Mouse (Mus musculus): ENCODE measurements around the gene Myl6b. TPM values are rescaled to one million over a fixed set of nuclear protein-coding genes. Genes with fewer than 3 reads are reported as not detected.
A peak's percentile ranks its signal among the peaks of the same experiment; 100 is the strongest.
"Not testable (repeated sequence)": the region's sequence is repeated elsewhere in the genome, so short reads cannot be mapped to it uniquely, and the experiment has no call there.

Gene Myl6b
- polyA plus RNA-seq, 1 experiment from 2014 or later, result 1.4 TPM

GRCm38 (mm10) chr10:128516029-128516428 lies 17.5 kb upstream of the Myl6b start:
- peak overlapping the region; percentile 6; the same call in 1 of the 2 replicates for H3K4me2 ChIP-seq
- WGBS (ENCODE audit: insufficient replicate concordance), result 64% methylated on average over 20 of the region's 20 CpGs

GRCm38 (mm10) chr10:128515044-128515443 lies 16.6 kb upstream of the Myl6b start:
- Histone ChIP-seq H3K36me3 (replicated peaks) (peaks cover 71% of the 10 kb centered on the region), H3K9me3 (replicated peaks) (no peaks in the 10 kb centered on the region), H3K4me1 (replicated peaks) (peaks cover 52% of the 10 kb centered on the region), H3K4me2 (no peak overlapping the region), H3K27ac (replicated peaks) (no peak overlapping the region), H3K9ac (no peak overlapping the region), H3K4me3 (replicated peaks) (no peak overlapping the region), H3K27me3 (no peaks in the 10 kb centered on the region)
- ATAC-seq (ENCODE audit: insufficient read depth), result no peak
- WGBS (ENCODE audit: insufficient replicate concordance), result 57% methylated on average over 4 of the region's 4 CpGs

More at GRCm38 (mm10) chr10:128516029-128516428, 17.5 kb upstream of the Myl6b start:
- Histone ChIP-seq H3K36me3 (replicated peaks) (peaks cover 72% of the 10 kb centered on the region), H3K4me1 (replicated peaks) (peaks cover 42% of the 10 kb centered on the region), H3K27ac (replicated peaks) (no peak overlapping the region), H3K4me3 (replicated peaks) (no peak overlapping the region), H3K9ac (no peak overlapping the region), H3K9me3 (replicated peaks) (no peaks in the 10 kb centered on the region), H3K27me3 (no peaks in the 10 kb centered on the region)
- ATAC-seq (ENCODE audit: insufficient read depth), result no peak

GRCm38 (mm10) chr10:128511761-128512160 lies 13.3 kb upstream of the Myl6b start:
- WGBS (ENCODE audit: insufficient replicate concordance), result 86% methylated on average over 12 of the region's 12 CpGs
- no peak for ATAC-seq (ENCODE audit: insufficient read depth)
- Histone ChIP-seq H3K9me3 (replicated peaks) (no peaks in the 10 kb centered on the region), H3K27ac (replicated peaks) (no peak overlapping the region), H3K4me2 (no peak overlapping the region), H3K4me3 (replicated peaks) (no peak overlapping the region), H3K9ac (no peak overlapping the region), H3K36me3 (replicated peaks) (peaks cover 54% of the 10 kb centered on the region), H3K4me1 (replicated peaks) (peaks cover 48% of the 10 kb centered on the region), H3K27me3 (no peaks in the 10 kb centered on the region)

- Histone ChIP-seq H3K4me3 (replicated peaks) (no peak overlapping the region), H3K4me1 (replicated peaks) (peaks cover 42% of the 10 kb centered on the region), H3K27me3 (no peaks in the 10 kb centered on the region), H3K9ac (no peak overlapping the region), H3K4me2 (no peak overlapping the region), H3K36me3 (replicated peaks) (peaks cover 49% of the 10 kb centered on the region), H3K27ac (replicated peaks) (no peak overlapping the region), H3K9me3 (replicated peaks) (no peaks in the 10 kb centered on the region)
- peak; percentile 56; the same call in 1 of the 2 replicates for ATAC-seq (ENCODE audit: insufficient read depth)
- WGBS (ENCODE audit: insufficient replicate concordance), result 62% methylated on average over 9 of the region's 9 CpGs
These were observed 12.7 kb upstream of the Myl6b start for GRCm38 (mm10) chr10:128511189-128511588.

- H3K4me3 ChIP-seq (replicated peaks), result no peak overlapping the region
- WGBS (ENCODE audit: insufficient replicate concordance), result 81% methylated on average over 11 of the region's 11 CpGs
- ATAC-seq (ENCODE audit: insufficient read depth), result no peak
- no peak overlapping the region for H3K4me2 ChIP-seq
- peaks cover 34% of the 10 kb centered on the region for H3K4me1 ChIP-seq (replicated peaks)
- no peak overlapping the region for H3K27ac ChIP-seq (replicated peaks)
- no peaks in the 10 kb centered on the region for H3K9me3 ChIP-seq (replicated peaks)
- H3K36me3 ChIP-seq (replicated peaks), result peaks cover 42% of the 10 kb centered on the region
- no peaks in the 10 kb centered on the region for H3K27me3 ChIP-seq
- H3K9ac ChIP-seq, result no peak overlapping the region
These were observed 11.8 kb upstream of the Myl6b start for GRCm38 (mm10) chr10:128510301-128510700.

GRCm38 (mm10) chr10:128509831-128510230 lies 11.3 kb upstream of the Myl6b start:
- no peak for ATAC-seq (ENCODE audit: insufficient read depth)

GRCm38 (mm10) chr10:128509203-128509602 lies 10.7 kb upstream of the Myl6b start:
- H3K4me3 ChIP-seq (replicated peaks), result no peak overlapping the region
- no peak for ATAC-seq (ENCODE audit: insufficient read depth)
- no peak overlapping the region for H3K27ac ChIP-seq (replicated peaks)
- WGBS (ENCODE audit: insufficient replicate concordance), result 82% methylated on average over 9 of the region's 9 CpGs
- H3K9ac ChIP-seq, result no peak overlapping the region
- peaks cover 40% of the 10 kb centered on the region for H3K4me1 ChIP-seq (replicated peaks)
- peaks cover 36% of the 10 kb centered on the region for H3K36me3 ChIP-seq (replicated peaks)
- no peak overlapping the region for H3K4me2 ChIP-seq
- H3K27me3 ChIP-seq, result no peaks in the 10 kb centered on the region
- H3K9me3 ChIP-seq (replicated peaks), result no peaks in the 10 kb centered on the region

More at GRCm38 (mm10) chr10:128509831-128510230, 11.3 kb upstream of the Myl6b start:
- H3K9ac ChIP-seq, result no peak overlapping the region
- peaks cover 34% of the 10 kb centered on the region for H3K4me1 ChIP-seq (replicated peaks)
- 76% methylated on average over 4 of the region's 4 CpGs for WGBS (ENCODE audit: insufficient replicate concordance)
- no peaks in the 10 kb centered on the region for H3K9me3 ChIP-seq (replicated peaks)
- no peak overlapping the region for H3K4me2 ChIP-seq
- no peak overlapping the region for H3K27ac ChIP-seq (replicated peaks)
- no peaks in the 10 kb centered on the region for H3K27me3 ChIP-seq
- H3K36me3 ChIP-seq (replicated peaks), result peaks cover 37% of the 10 kb centered on the region
- H3K4me3 ChIP-seq (replicated peaks), result no peak overlapping the region

GRCm38 (mm10) chr10:128508260-128508659 lies 9.8 kb upstream of the Myl6b start:
- peaks cover 36% of the 10 kb centered on the region for H3K36me3 ChIP-seq (replicated peaks)
- H3K27me3 ChIP-seq, result no peaks in the 10 kb centered on the region
- no peak overlapping the region for H3K4me3 ChIP-seq (replicated peaks)
- no peak for ATAC-seq (ENCODE audit: insufficient read depth)
- H3K9me3 ChIP-seq (replicated peaks), result no peaks in the 10 kb centered on the region
- H3K4me1 ChIP-seq (replicated peaks), result peaks cover 48% of the 10 kb centered on the region
- H3K4me2 ChIP-seq, result no peak overlapping the region
- H3K9ac ChIP-seq, result no peak overlapping the region
- no peak overlapping the region for H3K27ac ChIP-seq (replicated peaks)
- 79% methylated on average over 9 of the region's 9 CpGs for WGBS (ENCODE audit: insufficient replicate concordance)

- Histone ChIP-seq H3K27ac (replicated peaks) (no peak overlapping the region), H3K4me2 (no peak overlapping the region), H3K4me1 (replicated peaks) (peaks cover 54% of the 10 kb centered on the region), H3K9me3 (replicated peaks) (no peaks in the 10 kb centered on the region), H3K9ac (no peak overlapping the region), H3K36me3 (replicated peaks) (peaks cover 16% of the 10 kb centered on the region), H3K4me3 (replicated peaks) (no peak overlapping the region), H3K27me3 (no peaks in the 10 kb centered on the region)
- ATAC-seq (ENCODE audit: insufficient read depth), result no peak
- 90% methylated on average over 14 of the region's 14 CpGs for WGBS (ENCODE audit: insufficient replicate concordance)
These were observed 7.5 kb upstream of the Myl6b start for GRCm38 (mm10) chr10:128505974-128506373.

- peak overlapping the region; percentile 64; the same call in 1 of the 2 replicates for H3K27ac ChIP-seq (replicated peaks)
These were observed 6.8 kb upstream of the Myl6b start for GRCm38 (mm10) chr10:128505371-128505667.

GRCm38 (mm10) chr10:128504641-128505370 lies 6.3 kb upstream of the Myl6b start:
- Histone ChIP-seq H3K9ac (0 out of 2 replicates have a peak overlapping the region, but pooled peaks have one; percentile 1), H3K4me2 (peak overlapping the region; percentile 43), H3K36me3 (replicated peaks) (peaks cover 6% of the 10 kb centered on the region; the same call in 1 of the 2 replicates), H3K9me3 (replicated peaks) (no peaks in the 10 kb centered on the region), H3K27me3 (no peaks in the 10 kb centered on the region), H3K4me3 (replicated peaks) (no peak overlapping the region), H3K4me1 (replicated peaks) (peaks cover 50% of the 10 kb centered on the region), H3K27ac (replicated peaks) (peak overlapping the region; percentile 64)
- peak; percentile 20; the same call in 1 of the 2 replicates for ATAC-seq (ENCODE audit: insufficient read depth)
- 11% methylated on average over 9 of the region's 9 CpGs for WGBS (ENCODE audit: insufficient replicate concordance)

More at GRCm38 (mm10) chr10:128505371-128505667, 6.8 kb upstream of the Myl6b start:
- H3K4me3 ChIP-seq (replicated peaks); H3K9me3 ChIP-seq (replicated peaks); H3K27me3 ChIP-seq; ATAC-seq (ENCODE audit: insufficient read depth): not testable (repeated sequence)
- Histone ChIP-seq H3K9ac (0 out of 2 replicates have a peak overlapping the region, but pooled peaks have one; percentile 1), H3K4me2 (peak overlapping the region; percentile 43; the same call in 1 of the 2 replicates), H3K36me3 (replicated peaks) (peaks cover 11% of the 10 kb centered on the region), H3K4me1 (replicated peaks) (peaks cover 52% of the 10 kb centered on the region)
- WGBS (ENCODE audit: insufficient replicate concordance), result 70% methylated on average over 5 of the region's 5 CpGs

Data from liver, embryonic 15.5 days (tissue).